ENCODE assay signal across 26 mouse cellular contexts in the genomic region with DNA sequence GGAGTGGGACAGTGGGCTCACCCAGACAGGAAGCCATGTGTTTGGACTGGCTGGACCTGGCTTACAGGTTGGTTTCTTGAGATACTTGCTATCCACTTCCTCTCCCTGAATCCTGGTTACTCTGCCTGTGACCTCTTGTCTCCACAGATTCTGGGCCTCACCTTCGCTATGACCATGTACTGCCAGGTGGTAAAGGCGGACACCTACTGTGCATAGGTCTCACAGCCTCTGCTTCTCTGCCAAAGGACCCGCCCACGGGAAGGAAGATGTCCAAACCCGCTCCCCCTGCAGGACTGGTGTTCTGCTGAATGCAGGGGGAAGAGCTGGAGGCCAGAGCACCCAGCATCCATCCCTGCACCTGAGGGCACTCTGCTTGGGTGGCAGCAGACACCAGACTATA. TPM values are rescaled to one million over a fixed set of nuclear protein-coding genes. Genes with fewer than 3 reads are reported as not detected.
DNase-seq lines count a peak whose midpoint lies in the region; ATAC-seq and TF ChIP-seq lines count a peak whose summit lies in the region.
"Had no signal": no experiment of that assay in that cellular context is flagged by ENCODE, and none has a peak within 500 bp of the region (broad histone marks: within the 10 kb centered on the region; RNA-seq: fewer than 3 reads in every experiment).

No protein-coding gene starts in this region.

- peak overlapping the region; percentile 19 for H3K27ac ChIP-seq in cerebellum, adult 2 months (ENCODE audit: insufficient read depth, low read length)
- H3K27ac ChIP-seq in embryonic facial prominence, embryonic 10.5 days (replicated peaks): no peak overlapping the region
- H3K27ac ChIP-seq: embryonic facial prominence, embryonic 13.5 days; forebrain, embryonic 12.5 days; forebrain, embryonic 15.5 days; heart, adult 2 months; heart, embryonic 10.5 days; heart, embryonic 13.5 days; hindbrain, embryonic 14.5 days; hindbrain, postnatal 0 days had no signal

- no peak for DNase-seq in cerebellum, postnatal 4 days (ENCODE audit: low spot score in 2 of 2)
- DNase-seq in cerebellum, adult 2 months: peak; percentile 76 to 81
- peak; percentile 82 for DNase-seq in cerebellum, adult 9-11 months
- no peak for DNase-seq in adrenal gland, adult 8-10 months
- DNase-seq in embryonic facial prominence, embryonic 10.5 days (ENCODE audit: low spot score): no peak
- DNase-seq in gastrocnemius, postnatal 14 days: no peak
- DNase-seq: adrenal gland, postnatal 14 days; gastrocnemius, postnatal 36 days; heart, adult 2 months; heart, postnatal 14 days; heart, postnatal 4 days; kidney, adult 18-20 months had no signal

- H3K9me3 ChIP-seq in embryonic facial prominence, embryonic 10.5 days: no peaks in the 10 kb centered on the region
- H3K9me3 ChIP-seq: embryonic facial prominence, embryonic 13.5 days; forebrain, embryonic 12.5 days; forebrain, embryonic 15.5 days; heart, embryonic 10.5 days; heart, embryonic 13.5 days had no signal

- H3K27me3 ChIP-seq in cerebellum, adult 2 months (ENCODE audit: control insufficient read depth, insufficient read depth, low read length): no peaks in the 10 kb centered on the region
- no peaks in the 10 kb centered on the region for H3K27me3 ChIP-seq in myocyte (ENCODE audit: control insufficient read depth, insufficient read depth, insufficient read length)
- H3K27me3 ChIP-seq in embryonic facial prominence, embryonic 10.5 days (replicated peaks; ENCODE audit: low read depth, poor library complexity, severe bottlenecking): no peaks in the 10 kb centered on the region
- H3K27me3 ChIP-seq: embryonic facial prominence, embryonic 13.5 days; forebrain, embryonic 12.5 days; forebrain, embryonic 15.5 days; heart, embryonic 13.5 days; Patski had no signal

- 9% methylated on average over 5 of the region's 5 CpGs for WGBS in cerebellum, adult 2 months
- 91% methylated on average over 5 of the region's 5 CpGs for WGBS in embryonic facial prominence, embryonic 10.5 days

- H3K4me2 ChIP-seq in myocyte (ENCODE audit: low read depth): no peak overlapping the region
- H3K4me2 ChIP-seq: embryonic facial prominence, embryonic 13.5 days; forebrain, embryonic 12.5 days; forebrain, embryonic 15.5 days; heart, embryonic 13.5 days; hindbrain, embryonic 14.5 days had no signal

- no peaks in the 10 kb centered on the region for H3K79me2 ChIP-seq in myocyte (ENCODE audit: control insufficient read depth, insufficient read depth)

- 0 out of 2 replicates have a peak, but pooled peaks have one; percentile 25 for TF ChIP-seq POLR2A in cerebellum, adult 2 months (IDR thresholded peaks at IDR 0.05; ENCODE audit: borderline replicate concordance, insufficient read depth, low read length)
- no peak for TF ChIP-seq POLR2A in myocyte (IDR thresholded peaks at IDR 0.05; ENCODE audit: insufficient read length, low read depth)

- ATAC-seq in cerebellum, adult (ENCODE audit: insufficient number of reproducible peaks, low FRiP score, low TSS enrichment): peak; percentile 28; the same call in 1 of the 2 replicates
- ATAC-seq: forebrain, embryonic 15.5 days; hindbrain, postnatal 0 days; inflammation-experienced regulatory T-cells, adult 6 months; intestine, embryonic 16.5 days; Patski had no signal

- H3ac ChIP-seq in myocyte (ENCODE audit: control insufficient read depth, insufficient read length): no peak overlapping the region

- no peak overlapping the region for H3K4me3 ChIP-seq in cerebellum, adult 2 months (replicated peaks; ENCODE audit: insufficient read depth, low read depth, low read length)
- no peak overlapping the region for H3K4me3 ChIP-seq in myocyte
- no peak overlapping the region for H3K4me3 ChIP-seq in embryonic facial prominence, embryonic 10.5 days
- H3K4me3 ChIP-seq: embryonic facial prominence, embryonic 13.5 days; erythroblast, embryonic 14.5 days; forebrain, embryonic 12.5 days; forebrain, embryonic 15.5 days; heart, adult 2 months; heart, embryonic 10.5 days; heart, embryonic 13.5 days had no signal

- no peak for TF ChIP-seq CTCF in cerebellum, adult 2 months (IDR thresholded peaks at IDR 0.05; ENCODE audit: borderline replicate concordance, insufficient read depth, low read depth, low read length)

- peaks cover 87% of the 10 kb centered on the region for H3K4me1 ChIP-seq in cerebellum, adult 2 months (ENCODE audit: control insufficient read depth, insufficient read depth, low read length)
- no peaks in the 10 kb centered on the region for H3K4me1 ChIP-seq in embryonic facial prominence, embryonic 10.5 days
- H3K4me1 ChIP-seq: embryonic facial prominence, embryonic 13.5 days; forebrain, embryonic 12.5 days; forebrain, embryonic 15.5 days had no signal

- H3K36me3 ChIP-seq in myocyte (ENCODE audit: control insufficient read depth, insufficient read depth): no peaks in the 10 kb centered on the region
- H3K36me3 ChIP-seq in embryonic facial prominence, embryonic 10.5 days (replicated peaks): peaks cover 55% of the 10 kb centered on the region
- H3K36me3 ChIP-seq: forebrain, embryonic 15.5 days had no signal

- intact Hi-C loops in gastrocnemius, postnatal 14 days (cut with DNase I; ENCODE audit: low total_unique reads): no loop called here

TF ChIP-seq in myocyte, 11 proteins besides CTCF, POLR2A, EP300 and RAD21:
- TF ChIP-seq POLR2AphosphoS2 (IDR thresholded peaks at IDR 0.05; ENCODE audit: insufficient read length, low read depth) (peak; percentile 27), TCF12 (IDR thresholded peaks at IDR 0.05; ENCODE audit: insufficient read depth, poor library complexity, severe bottlenecking) (no peak), MAX (IDR thresholded peaks at IDR 0.05; ENCODE audit: low read depth) (no peak)

RNA-seq across cellular contexts. Expression of a gene that starts 17.7 kb away (rescaled TPM):
- 140 and 162 TPM in 2 replicates for polyA plus RNA-seq in cerebellum, adult 2 months (2012; rRNA removed)
- 95.5 TPM for polyA plus RNA-seq in myocyte (2012; fragmentation: generic; extraction: Trizol)
- 100 to 1,000 TPM in 2 of 4 experiments, 10 to 100 TPM in 2; 89.1 to 191 (median 124) TPM for total RNA-seq in adrenal gland, adult 8-10 months (2022)
- 32.6 and 34.2 TPM in 2 replicates for polyA plus RNA-seq in embryonic facial prominence, embryonic 10.5 days (2016; fragmentation: Nextera tagmentation; extraction: Ambion mirVana)
- 10 to 100 TPM; 15.3 TPM for total RNA-seq in gastrocnemius, postnatal 14 days (2021)

RNA-seq across cellular contexts. Expression of a gene that starts 17.8 kb away (rescaled TPM):
- 58.9 and 62.3 TPM in 2 replicates for polyA plus RNA-seq in cerebellum, adult 2 months (2012; rRNA removed)
- 95.1 TPM for polyA plus RNA-seq in myocyte (2012; fragmentation: generic; extraction: Trizol)
- 100 to 1,000 TPM in 3 of 4 experiments, 10 to 100 TPM in 1; 99.4 to 147 (median 129) TPM for total RNA-seq in adrenal gland, adult 8-10 months (2022)
- polyA plus RNA-seq in embryonic facial prominence, embryonic 10.5 days (2016; fragmentation: Nextera tagmentation; extraction: Ambion mirVana): 84.0 and 86.0 TPM in 2 replicates
- 10 to 100 TPM; 47.7 to 49.8 TPM for total RNA-seq in gastrocnemius, postnatal 14 days (2021)

RNA-seq across cellular contexts. Expression of a gene that starts 25.5 kb away (rescaled TPM):
- 68.7 and 73.9 TPM in 2 replicates for polyA plus RNA-seq in cerebellum, adult 2 months (2012; rRNA removed)
- polyA plus RNA-seq in myocyte (2012; fragmentation: generic; extraction: Trizol): 267 TPM
- 100 to 1,000 TPM; 323 to 455 (median 409) TPM for total RNA-seq in adrenal gland, adult 8-10 months (2022)
- polyA plus RNA-seq in embryonic facial prominence, embryonic 10.5 days (2016; fragmentation: Nextera tagmentation; extraction: Ambion mirVana): 20.6 and 22.4 TPM in 2 replicates
- 10 to 100 TPM; 79.8 to 82.0 TPM for total RNA-seq in gastrocnemius, postnatal 14 days (2021)

RNA-seq across cellular contexts. Expression of a gene that starts 31.8 kb away (rescaled TPM):
- polyA plus RNA-seq in cerebellum, adult 2 months (2012; rRNA removed): 8.3 and 10.1 TPM in 2 replicates
- 2.4 TPM for polyA plus RNA-seq in myocyte (2012; fragmentation: generic; extraction: Trizol)
- total RNA-seq in adrenal gland, adult 8-10 months (2022): 10 to 100 TPM; 11.7 to 21.1 (median 18.7) TPM
- polyA plus RNA-seq in embryonic facial prominence, embryonic 10.5 days (2016; fragmentation: Nextera tagmentation; extraction: Ambion mirVana): 6.6 and 8.3 TPM in 2 replicates
- 10 to 100 TPM in 1 of 2 experiments, 1 to 10 TPM in 1; 6.5 to 14.3 TPM for total RNA-seq in gastrocnemius, postnatal 14 days (2021)
- total RNA-seq: common myeloid progenitor, adult 5-6 weeks had no signal
- polyA plus RNA-seq: inflammation-experienced regulatory T-cells, adult 6 months had no signal

RNA-seq across cellular contexts. Expression of a gene that starts 37.7 kb away (rescaled TPM):
- polyA plus RNA-seq in cerebellum, adult 2 months (2012; rRNA removed): 46.8 and 51.3 TPM in 2 replicates
- polyA plus RNA-seq in myocyte (2012; fragmentation: generic; extraction: Trizol): 50.5 TPM
- total RNA-seq in adrenal gland, adult 8-10 months (2022): 100 to 1,000 TPM; 256 to 532 (median 452) TPM
- polyA plus RNA-seq in embryonic facial prominence, embryonic 10.5 days (2016; fragmentation: Nextera tagmentation; extraction: Ambion mirVana): 13.2 and 14.3 TPM in 2 replicates
- 100 to 1,000 TPM; 188 to 332 TPM for total RNA-seq in gastrocnemius, postnatal 14 days (2021)

Comparison
In these comparisons a context has a peak if more than half of its experiments do, and no peak if none do; other contexts are left out.
1. DNase-seq: peak in cerebellum, adult 2 months (2 of 2) and cerebellum, adult 9-11 months (single experiment); none in cerebellum, postnatal 4 days (0 of 2), adrenal gland, adult 8-10 months (single experiment), embryonic facial prominence, embryonic 10.5 days (single experiment) and gastrocnemius, postnatal 14 days (single experiment).